ENCODE assay signal across 31 mouse cellular contexts in genomic region chr1:169812512-169813101, GRCm38 (mm10).
DNase-seq lines count a peak whose midpoint lies in the region; ATAC-seq lines count a peak whose summit lies in the region.
"Had no signal": no experiment of that assay in that cellular context is flagged by ENCODE, and none has a peak within 500 bp of the region (broad histone marks: within the 10 kb centered on the region; RNA-seq: fewer than 3 reads in every experiment).

No protein-coding gene starts in this region.

- no peak overlapping the region for H3K4me2 ChIP-seq in hindbrain, embryonic 11.5 days (replicated peaks; ENCODE audit: low read depth, low read length)
- H3K4me2 ChIP-seq in hindbrain, embryonic 14.5 days (replicated peaks) = 0 out of 2 replicates have a peak overlapping the region, but pooled peaks have one; percentile 2
- peak overlapping the region; percentile 20; the same call in 1 of the 2 replicates for H3K4me2 ChIP-seq in neural tube, embryonic 13.5 days
- H3K4me2 ChIP-seq: embryonic facial prominence, embryonic 12.5 days; heart, embryonic 12.5 days; kidney, embryonic 15.5 days; liver, embryonic 12.5 days had no signal

- 84% methylated on average over 9 of the region's 9 CpGs for whole genome bisulfite sequencing in hindbrain, embryonic 11.5 days
- 85% methylated on average over 9 of the region's 9 CpGs for WGBS in hindbrain, embryonic 10.5 days
- WGBS in hindbrain, embryonic 14.5 days = 48% methylated on average over 9 of the region's 9 CpGs
- 46% methylated on average over 9 of the region's 9 CpGs for WGBS in neural tube, embryonic 13.5 days

- ATAC-seq in hindbrain, embryonic 11.5 days (ENCODE audit: low FRiP score) = 0 out of 2 replicates have a peak, but pooled peaks have one; percentile 45
- ATAC-seq in hindbrain, embryonic 14.5 days (ENCODE audit: low FRiP score) = peak; percentile 37; the same call in 1 of the 2 replicates
- ATAC-seq in neural tube, embryonic 13.5 days (ENCODE audit: low read depth) = peak; percentile 77; the same call in 1 of the 2 replicates
- ATAC-seq in erythroblast, adult 5-6 weeks (replicated peaks; ENCODE audit: low FRiP score, poor library complexity, severe bottlenecking) = no peak
- ATAC-seq: forebrain, postnatal 0 days; liver, embryonic 12.5 days; liver, postnatal 0 days had no signal

- H3K4me3 ChIP-seq in hindbrain, embryonic 11.5 days (ENCODE audit: low read depth, low read length) = no peak overlapping the region
- H3K4me3 ChIP-seq in hindbrain, embryonic 10.5 days = no peak overlapping the region
- H3K4me3 ChIP-seq in hindbrain, embryonic 14.5 days (replicated peaks; ENCODE audit: low read length) = no peak overlapping the region
- H3K4me3 ChIP-seq in neural tube, embryonic 13.5 days = no peak overlapping the region
- H3K4me3 ChIP-seq: embryonic facial prominence, embryonic 12.5 days; forebrain, embryonic 10.5 days; heart, adult 2 months; heart, embryonic 12.5 days; kidney, embryonic 15.5 days; layer of hippocampus, adult 2 months; liver, embryonic 12.5 days; megakaryocyte, embryonic 14.5 days had no signal

- H3K27me3 ChIP-seq in hindbrain, embryonic 11.5 days (ENCODE audit: control insufficient read depth, insufficient read depth, low read length) = no peaks in the 10 kb centered on the region
- H3K27me3 ChIP-seq in hindbrain, embryonic 10.5 days (ENCODE audit: insufficient read depth, poor library complexity, severe bottlenecking) = no peaks in the 10 kb centered on the region
- no peaks in the 10 kb centered on the region for H3K27me3 ChIP-seq in hindbrain, embryonic 14.5 days (ENCODE audit: control insufficient read depth, insufficient read depth, low read length)
- no peaks in the 10 kb centered on the region for H3K27me3 ChIP-seq in neural tube, embryonic 13.5 days
- H3K27me3 ChIP-seq: embryonic facial prominence, embryonic 12.5 days; heart, embryonic 12.5 days; kidney, embryonic 15.5 days; liver, embryonic 12.5 days; megakaryocyte, embryonic 14.5 days had no signal

- DNase-seq in hindbrain, embryonic 11.5 days (ENCODE audit: low spot score) = no peak
- no peak for DNase-seq in hindbrain, embryonic 10.5 days (ENCODE audit: low spot score)
- DNase-seq in brain, adult 2 months (ENCODE audit: low read depth, low spot score) = peak; percentile 41
- peak; percentile 27 for DNase-seq in hindbrain, embryonic 14.5 days (ENCODE audit: low spot score)
- DNase-seq in left cerebral cortex, adult 9 months (ENCODE audit: low spot score in 2 of 2) = no peak
- DNase-seq: adrenal gland, adult 8-10 months; cerebellum, adult 11 months; cerebellum, adult 9-11 months; embryo, embryonic 11 days; forebrain, postnatal 0 days; heart, adult 2 months; heart, postnatal 4 days; kidney, adult 18-20 months; kidney, postnatal 25 days; left cerebral cortex, postnatal 4 days; liver, postnatal 0 days; lung, postnatal 36 days; spleen, adult 18-20 months; thymus, adult 18-20 months; thymus, postnatal 25 days had no signal

- no peak overlapping the region for H3K9ac ChIP-seq in hindbrain, embryonic 11.5 days (ENCODE audit: low read depth, low read length)
- H3K9ac ChIP-seq in hindbrain, embryonic 14.5 days = no peak overlapping the region
- H3K9ac ChIP-seq in neural tube, embryonic 13.5 days = no peak overlapping the region
- H3K9ac ChIP-seq: embryonic facial prominence, embryonic 12.5 days; forebrain, postnatal 0 days; heart, embryonic 12.5 days; kidney, embryonic 15.5 days; liver, embryonic 12.5 days; liver, postnatal 0 days had no signal

- H3K9me3 ChIP-seq in hindbrain, embryonic 11.5 days (ENCODE audit: control insufficient read depth, low read length) = no peaks in the 10 kb centered on the region
- no peaks in the 10 kb centered on the region for H3K9me3 ChIP-seq in hindbrain, embryonic 10.5 days
- no peaks in the 10 kb centered on the region for H3K9me3 ChIP-seq in hindbrain, embryonic 14.5 days (ENCODE audit: control insufficient read depth, low read length)
- H3K9me3 ChIP-seq in neural tube, embryonic 13.5 days = no peaks in the 10 kb centered on the region
- H3K9me3 ChIP-seq: embryonic facial prominence, embryonic 12.5 days; forebrain, embryonic 10.5 days; heart, embryonic 12.5 days; kidney, embryonic 15.5 days; liver, embryonic 12.5 days had no signal

- H3K4me1 ChIP-seq in hindbrain, embryonic 11.5 days (replicated peaks; ENCODE audit: control insufficient read depth, insufficient read depth, low read length) = no peaks in the 10 kb centered on the region
- H3K4me1 ChIP-seq in hindbrain, embryonic 10.5 days (replicated peaks) = no peaks in the 10 kb centered on the region
- peaks cover 8% of the 10 kb centered on the region; the same call in 1 of the 2 replicates for H3K4me1 ChIP-seq in hindbrain, embryonic 14.5 days (replicated peaks; ENCODE audit: control insufficient read depth, insufficient read depth, low read length)
- peaks cover 15% of the 10 kb centered on the region; the same call in 1 of the 2 replicates for H3K4me1 ChIP-seq in neural tube, embryonic 13.5 days (replicated peaks)
- H3K4me1 ChIP-seq: embryonic facial prominence, embryonic 12.5 days; heart, embryonic 12.5 days; kidney, embryonic 15.5 days; liver, embryonic 12.5 days; megakaryocyte, embryonic 14.5 days had no signal

- no peak overlapping the region for H3K27ac ChIP-seq in hindbrain, embryonic 11.5 days (ENCODE audit: low read depth, low read length)
- H3K27ac ChIP-seq in hindbrain, embryonic 10.5 days = no peak overlapping the region
- H3K27ac ChIP-seq in hindbrain, embryonic 14.5 days = peak overlapping the region; percentile 8; the same call in 1 of the 2 replicates
- peak overlapping the region; percentile 83 for H3K27ac ChIP-seq in neural tube, embryonic 13.5 days (replicated peaks)
- H3K27ac ChIP-seq: embryonic facial prominence, embryonic 12.5 days; forebrain, embryonic 10.5 days; heart, adult 2 months; kidney, embryonic 15.5 days; layer of hippocampus, adult 2 months; liver, embryonic 12.5 days; stomach, postnatal 0 days had no signal

- no peaks in the 10 kb centered on the region for H3K36me3 ChIP-seq in hindbrain, embryonic 11.5 days (ENCODE audit: control insufficient read depth, insufficient read depth, low read length)
- H3K36me3 ChIP-seq in hindbrain, embryonic 10.5 days = no peaks in the 10 kb centered on the region
- H3K36me3 ChIP-seq in hindbrain, embryonic 14.5 days (replicated peaks; ENCODE audit: control insufficient read depth, insufficient read depth) = no peaks in the 10 kb centered on the region
- H3K36me3 ChIP-seq in neural tube, embryonic 13.5 days = no peaks in the 10 kb centered on the region
- H3K36me3 ChIP-seq: embryonic facial prominence, embryonic 12.5 days; forebrain, embryonic 10.5 days; G1E; heart, embryonic 12.5 days; kidney, embryonic 15.5 days; liver, embryonic 12.5 days had no signal

Comparison
In these comparisons a context has a peak if more than half of its experiments do, and no peak if none do; other contexts are left out.
1. DNase-seq: peak in brain, adult 2 months (single experiment) and hindbrain, embryonic 14.5 days (single experiment); none in hindbrain, embryonic 11.5 days (single experiment), hindbrain, embryonic 10.5 days (single experiment) and left cerebral cortex, adult 9 months (0 of 2).
2. H3K27ac ChIP-seq: peak in hindbrain, embryonic 14.5 days (single experiment) and neural tube, embryonic 13.5 days (single experiment); none in hindbrain, embryonic 11.5 days (single experiment) and hindbrain, embryonic 10.5 days (single experiment).